Mouse (Mus musculus) kidney, adult 18-20 months (tissue): ENCODE measurements around the gene Eps8.
A peak's percentile ranks its signal among the peaks of the same experiment; 100 is the strongest.

Source experiments
- DNase-seq: peaks from one replicate; pipeline ENCODE4 v3.0.0; 2021

Gene Eps8

GRCm38 (mm10) chr6:137509341-137510045 is 145.2 kb downstream of the Eps8 start:
- DNase-seq = no peak

GRCm38 (mm10) chr6:137508936-137509335 is 145.7 kb downstream of the Eps8 start:
- no peak for DNase-seq

- DNase-seq = no peak
Observed at GRCm38 (mm10) chr6:137506563-137506962, 148.1 kb downstream of the Eps8 start.

GRCm38 (mm10) chr6:137505555-137506227 is 149.0 kb downstream of the Eps8 start:
- no peak for DNase-seq

- no peak for DNase-seq
Observed at GRCm38 (mm10) chr6:137504052-137504451, 150.6 kb downstream of the Eps8 start.

GRCm38 (mm10) chr6:137503462-137503861 is 151.2 kb downstream of the Eps8 start:
- DNase-seq = no peak

- DNase-seq = no peak
Observed at GRCm38 (mm10) chr6:137503009-137503408, 151.7 kb downstream of the Eps8 start.

GRCm38 (mm10) chr6:137498781-137499180 is 155.9 kb downstream of the Eps8 start:
- DNase-seq = no peak

- no peak for DNase-seq
Observed at GRCm38 (mm10) chr6:137497208-137497835, 157.4 kb downstream of the Eps8 start.

GRCm38 (mm10) chr6:137496562-137496961 is 158.1 kb downstream of the Eps8 start:
- DNase-seq = no peak

- no peak for DNase-seq
Observed at GRCm38 (mm10) chr6:137495233-137495632, 159.4 kb downstream of the Eps8 start.

GRCm38 (mm10) chr6:137494801-137495200 is 159.9 kb downstream of the Eps8 start:
- DNase-seq = no peak

- DNase-seq = no peak
Observed at GRCm38 (mm10) chr6:137494136-137494475, 160.6 kb downstream of the Eps8 start.

GRCm38 (mm10) chr6:137493211-137494135 is 161.2 kb downstream of the Eps8 start:
- no peak for DNase-seq

GRCm38 (mm10) chr6:137492582-137492981 is 162.1 kb downstream of the Eps8 start:
- DNase-seq = no peak

- DNase-seq = no peak
Observed at GRCm38 (mm10) chr6:137491659-137492058, 163.0 kb downstream of the Eps8 start.

GRCm38 (mm10) chr6:137490115-137490514 is 164.6 kb downstream of the Eps8 start:
- no peak for DNase-seq

GRCm38 (mm10) chr6:137487443-137487842 is 167.2 kb downstream of the Eps8 start:
- DNase-seq = peak; percentile 61

GRCm38 (mm10) chr6:137482891-137483290 is 171.8 kb downstream of the Eps8 start:
- no peak for DNase-seq

GRCm38 (mm10) chr6:137475695-137476094 is 179.0 kb downstream of the Eps8 start:
- DNase-seq = peak; percentile 25

GRCm38 (mm10) chr6:137473433-137473832 is 181.2 kb downstream of the Eps8 start:
- DNase-seq = no peak

GRCm38 (mm10) chr6:137472129-137472528 is 182.5 kb downstream of the Eps8 start:
- DNase-seq = no peak
